In genomic region chr2:79983222-79983632, GRCm38 (mm10) we compare ENCODE assay signal across 9 mouse cellular contexts.
DNase-seq lines count a peak whose midpoint lies in the region; ATAC-seq and TF ChIP-seq lines count a peak whose summit lies in the region.
"Had no signal": no experiment of that assay in that cellular context is flagged by ENCODE, and none has a peak within 500 bp of the region (broad histone marks: within the 10 kb centered on the region; RNA-seq: fewer than 3 reads in every experiment).

No protein-coding gene starts in this region.

- peak; percentile 25 for DNase-seq in left cerebral cortex, postnatal 4 days
- DNase-seq in left cerebral cortex, adult 2 months (ENCODE audit: extremely low spot score in 1 of 2, low spot score in 2 of 2) = no peak
- peak; percentile 58 for DNase-seq in brain, adult 2 months (ENCODE audit: low read depth, low spot score)
- DNase-seq in lung, postnatal 36 days = peak; percentile 27
- no peak for DNase-seq in cerebellum, adult 11 months
- no peak for DNase-seq in layer of hippocampus, adult 8-10 months (ENCODE audit: low spot score in 2 of 2)
- DNase-seq: gastrocnemius, postnatal 36 days had no signal

- peaks cover 4% of the 10 kb centered on the region; the same call in 1 of the 2 replicates for H3K4me1 ChIP-seq in heart, embryonic 15.5 days (replicated peaks)

- no peak overlapping the region for H3K4me3 ChIP-seq in left cerebral cortex, adult 2 months
- no peak overlapping the region for H3K4me3 ChIP-seq in heart, embryonic 15.5 days

- H3K9me3 ChIP-seq in heart, embryonic 15.5 days (replicated peaks) = no peaks in the 10 kb centered on the region

- no peak overlapping the region for H3K27ac ChIP-seq in left cerebral cortex, adult 2 months
- peak overlapping the region; percentile 60 for H3K27ac ChIP-seq in heart, embryonic 15.5 days

- no peak for TF ChIP-seq CTCF in left cerebral cortex, adult 2 months (IDR thresholded peaks at IDR 0.05)

- intact Hi-C loops in left cerebral cortex, postnatal 4 days (cut with DNase I) = no loop called here
- intact Hi-C loops in left cerebral cortex, adult 2 months (cut with DNase I) = no loop called here

- peak; percentile 76 for ATAC-seq in heart, embryonic 15.5 days (replicated peaks; ENCODE audit: insufficient number of reproducible peaks, insufficient read depth, low FRiP score, low read depth)
- ATAC-seq in granulocyte monocyte progenitor cell, adult 5-6 weeks (replicated peaks; ENCODE audit: poor library complexity, severe bottlenecking) = no peak

- WGBS in heart, embryonic 15.5 days = 27% methylated on average over 9 of the region's 9 CpGs

- no peaks in the 10 kb centered on the region for H3K27me3 ChIP-seq in heart, embryonic 15.5 days

- H3K9ac ChIP-seq in heart, embryonic 15.5 days = no peak overlapping the region

- no peaks in the 10 kb centered on the region for H3K36me3 ChIP-seq in heart, embryonic 15.5 days

- peak overlapping the region; percentile 17 for H3K4me2 ChIP-seq in heart, embryonic 15.5 days

Comparison
In these comparisons a context has a peak if more than half of its experiments do, and no peak if none do; other contexts are left out.
1. DNase-seq: peak in left cerebral cortex, postnatal 4 days (single experiment), brain, adult 2 months (single experiment) and lung, postnatal 36 days (single experiment); none in left cerebral cortex, adult 2 months (0 of 2), cerebellum, adult 11 months (single experiment) and layer of hippocampus, adult 8-10 months (0 of 2).